Mouse (Mus musculus) neural tube, embryonic 11.5 days (tissue): ENCODE results near the gene Rcbtb2. TPM values are rescaled to one million over a fixed set of nuclear protein-coding genes. Genes with fewer than 3 reads are reported as not detected.

Experiments used
- ATAC-seq: fragments of 200-750 bp; cut with Nextera tagmentation; 2 replicates; pipeline ENCODE4 v1.8.0; 2017; ENCODE audit warnings: moderate number of reproducible peaks, mild to moderate bottlenecking, moderate TSS enrichment, moderate library complexity; ENCODE audit not compliant: insufficient read depth, low FRiP score, low TSS enrichment
- DNase-seq: peaks from one replicate; pipeline ENCODE4 v3.0.0-alpha.2; 2015; ENCODE audit warnings: low spot score
- H3K27ac ChIP-seq: fragments of 300-500 bp; sonication (generic); 2 replicates; pipeline ENCODE4 v1.5.1; 2014; ENCODE audit warnings: low read depth, mild to moderate bottlenecking, low read length
- H3K27me3 ChIP-seq: fragments of 300-500 bp; sonication (generic); 2 replicates; pipeline ENCODE4 v1.6.1; 2014; ENCODE audit warnings: mild to moderate bottlenecking, low read length, mixed read lengths; ENCODE audit not compliant: control insufficient read depth, insufficient read depth
- H3K36me3 ChIP-seq: fragments of 300-500 bp; sonication (generic); 2 replicates; pipeline ENCODE4 v1.6.1; 2014; ENCODE audit warnings: mild to moderate bottlenecking, low read length, moderate library complexity, mixed read lengths; ENCODE audit not compliant: control insufficient read depth, insufficient read depth
- H3K4me1 ChIP-seq: fragments of 300-500 bp; sonication (generic); 2 replicates; pipeline ENCODE4 v1.6.1; 2014; ENCODE audit warnings: low read length, mixed read lengths; ENCODE audit not compliant: control insufficient read depth, insufficient read depth
- H3K4me2 ChIP-seq: fragments of 300-500 bp; sonication (generic); 2 replicates; pipeline ENCODE4 v1.6.1; 2014; ENCODE audit warnings: low read depth, mild to moderate bottlenecking, moderate library complexity
- H3K4me3 ChIP-seq: fragments of 300-500 bp; sonication (generic); 2 replicates; pipeline ENCODE4 v1.5.1; 2014; ENCODE audit warnings: low read depth, low read length
- H3K9ac ChIP-seq: fragments of 300-500 bp; sonication (generic); 2 replicates; pipeline ENCODE4 v1.6.1; 2014; ENCODE audit warnings: mild to moderate bottlenecking, low read length
- H3K9me3 ChIP-seq: fragments of 300-500 bp; sonication (generic); 2 replicates; pipeline ENCODE4 v1.6.1; 2016; ENCODE audit warnings: low read length; ENCODE audit not compliant: control insufficient read depth
- WGBS: fragments of 180-500 bp; shearing (Covaris S2); extraction: QIAGEN DNeasy Blood & Tissue Kit; methylation state at CpG from one replicate; pipeline ENCODE4 v1.1.7; 2014; 5-methylcytosine and 5-hydroxymethylcytosine counted together
- polyA plus RNA-seq: library from polyadenylated mRNA; unstranded; fragments of >200 nt; fragmentation: Nextera tagmentation; extraction: Ambion mirVana; gene quantifications from 2 replicates; pipeline ENCODE4 v1.2.1, GENCODE M21; 2014

Gene Rcbtb2
- polyA plus RNA-seq, 1 experiment from 2014 or later = 167 TPM

DNA sequence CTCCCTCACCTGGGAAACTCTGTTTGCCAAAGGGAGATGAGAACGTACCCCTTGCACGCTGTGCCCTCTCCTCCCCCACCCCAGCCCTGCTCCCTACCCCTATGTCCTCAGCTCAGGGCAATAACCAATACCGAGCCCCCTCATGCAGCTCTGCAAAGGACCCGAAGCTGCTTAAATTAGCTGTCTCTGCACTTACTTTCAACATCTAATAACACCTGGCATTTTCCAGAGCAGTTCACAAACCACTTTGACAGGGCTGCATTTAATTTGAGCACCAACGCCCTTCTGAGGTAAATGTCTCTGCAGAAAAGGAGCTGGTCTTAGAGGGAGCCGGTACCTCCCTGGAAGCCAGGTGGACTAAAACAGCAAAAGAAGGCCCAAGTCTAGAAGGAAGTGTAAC, 3.4 kb upstream of the Rcbtb2 start:
- Histone ChIP-seq H3K27ac (no peak overlapping the region), H3K4me1 (no peaks in the 10 kb centered on the region), H3K4me2 (no peak overlapping the region), H3K9ac (no peak overlapping the region), H3K27me3 (no peaks in the 10 kb centered on the region), H3K36me3 (no peaks in the 10 kb centered on the region), H3K4me3 (no peak overlapping the region), H3K9me3 (no peaks in the 10 kb centered on the region)
- ATAC-seq (no peak), DNase-seq (no peak)
- 35% methylated on average over 6 of the region's 6 CpGs for WGBS

DNA sequence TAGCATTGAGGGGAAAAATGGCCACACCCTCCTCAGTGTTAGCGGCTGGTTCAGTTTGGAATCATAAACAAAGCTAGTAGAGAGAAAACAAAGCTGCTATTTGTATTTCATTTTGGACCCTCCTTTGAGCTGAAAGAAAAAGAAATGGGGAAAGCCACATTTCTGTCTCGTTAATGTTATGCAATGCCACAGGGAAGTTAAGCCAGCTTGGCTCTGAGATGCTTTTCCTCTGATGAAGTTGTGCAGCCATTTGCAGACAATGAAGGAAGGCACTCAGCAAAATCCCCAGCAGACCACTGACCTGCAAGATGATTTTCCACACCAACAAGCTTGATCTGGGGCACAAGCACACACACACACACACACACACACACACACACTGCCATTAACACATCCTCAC, 2.9 kb upstream of the Rcbtb2 start:
- Histone ChIP-seq H3K9ac (no peak overlapping the region), H3K4me1 (no peaks in the 10 kb centered on the region), H3K9me3 (no peaks in the 10 kb centered on the region), H3K27ac (no peak overlapping the region), H3K36me3 (no peaks in the 10 kb centered on the region), H3K4me2 (no peak overlapping the region), H3K27me3 (no peaks in the 10 kb centered on the region), H3K4me3 (no peak overlapping the region)
- ATAC-seq (no peak), DNase-seq (no peak)
- WGBS = 73% methylated on average over 2 of the region's 2 CpGs

DNA sequence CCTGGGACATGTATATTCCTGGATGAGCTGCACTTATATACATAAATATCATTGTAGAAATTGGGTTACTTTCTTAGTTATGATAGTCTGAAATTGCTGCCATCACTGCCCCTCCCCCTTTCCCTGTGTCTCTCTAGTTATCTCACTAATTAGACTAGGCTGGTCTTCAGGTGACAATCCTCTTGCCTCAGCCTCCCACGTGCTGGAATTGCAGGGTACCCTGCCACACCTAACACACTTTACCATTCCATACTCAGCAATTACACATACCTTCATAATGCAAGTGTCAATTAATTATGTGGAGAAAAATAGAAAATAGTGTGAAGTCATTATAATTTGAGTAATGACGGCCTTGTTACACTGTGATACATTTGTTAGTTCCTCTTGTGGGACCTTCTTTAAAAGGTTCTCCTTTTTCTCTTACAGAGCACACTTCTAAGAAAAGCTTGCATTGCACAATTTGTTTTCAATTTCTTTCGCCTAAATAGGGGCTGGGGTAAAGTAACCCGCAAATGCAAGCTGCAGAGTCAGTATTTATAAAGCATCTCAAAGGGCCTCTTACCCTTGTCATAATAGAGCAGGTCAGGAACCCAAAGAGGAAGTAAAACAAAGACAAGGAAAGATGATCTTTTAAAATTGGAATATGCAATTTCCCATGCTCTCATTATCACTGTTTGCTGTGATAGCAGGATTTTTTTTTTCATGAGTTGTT, 470 bp upstream of the Rcbtb2 start:
- H3K4me2 ChIP-seq = no peak overlapping the region
- no peaks in the 10 kb centered on the region for H3K27me3 ChIP-seq
- no peaks in the 10 kb centered on the region for H3K36me3 ChIP-seq
- H3K4me1 ChIP-seq = no peaks in the 10 kb centered on the region
- no peak overlapping the region for H3K4me3 ChIP-seq
- DNase-seq = no peak
- no peak for ATAC-seq
- H3K27ac ChIP-seq = no peak overlapping the region
- no peaks in the 10 kb centered on the region for H3K9me3 ChIP-seq
- WGBS = 72% methylated on average over 4 of the region's 4 CpGs
- H3K9ac ChIP-seq = no peak overlapping the region

- Histone ChIP-seq H3K36me3 (no peaks in the 10 kb centered on the region), H3K27me3 (no peaks in the 10 kb centered on the region), H3K4me2 (no peak overlapping the region), H3K27ac (no peak overlapping the region), H3K4me3 (no peak overlapping the region), H3K4me1 (no peaks in the 10 kb centered on the region), H3K9me3 (no peaks in the 10 kb centered on the region), H3K9ac (no peak overlapping the region)
- 93% methylated on average over 9 of the region's 9 CpGs for WGBS
- DNase-seq = no peak
- ATAC-seq = no peak
Observed at GRCm38 (mm10) chr14:73123381-73123780, 544 bp downstream of the Rcbtb2 start.

- no peaks in the 10 kb centered on the region for H3K4me1 ChIP-seq
- ATAC-seq = no peak
Observed at GRCm38 (mm10) chr14:73123786-73124185, 949 bp downstream of the Rcbtb2 start.

GRCm38 (mm10) chr14:73130519-73130918, 7.7 kb downstream of the Rcbtb2 start:
- H3K9me3 ChIP-seq = no peaks in the 10 kb centered on the region
- H3K4me2 ChIP-seq = no peak overlapping the region
- H3K9ac ChIP-seq = no peak overlapping the region
- no peaks in the 10 kb centered on the region for H3K4me1 ChIP-seq
- no peaks in the 10 kb centered on the region for H3K36me3 ChIP-seq
- DNase-seq (no peak), ATAC-seq (no peak)
- WGBS = 53% methylated on average over 5 of the region's 5 CpGs
- H3K27me3 ChIP-seq = no peaks in the 10 kb centered on the region
- no peak overlapping the region for H3K27ac ChIP-seq
- H3K4me3 ChIP-seq = no peak overlapping the region

More at GRCm38 (mm10) chr14:73123786-73124185, 949 bp downstream of the Rcbtb2 start:
- H3K9me3 ChIP-seq = no peaks in the 10 kb centered on the region
- H3K9ac ChIP-seq = no peak overlapping the region
- no peaks in the 10 kb centered on the region for H3K36me3 ChIP-seq
- H3K4me2 ChIP-seq = no peak overlapping the region
- no peak overlapping the region for H3K27ac ChIP-seq
- no peak overlapping the region for H3K4me3 ChIP-seq
- no peaks in the 10 kb centered on the region for H3K27me3 ChIP-seq
- no peak for DNase-seq
- 83% methylated on average over 9 of the region's 9 CpGs for WGBS

DNA sequence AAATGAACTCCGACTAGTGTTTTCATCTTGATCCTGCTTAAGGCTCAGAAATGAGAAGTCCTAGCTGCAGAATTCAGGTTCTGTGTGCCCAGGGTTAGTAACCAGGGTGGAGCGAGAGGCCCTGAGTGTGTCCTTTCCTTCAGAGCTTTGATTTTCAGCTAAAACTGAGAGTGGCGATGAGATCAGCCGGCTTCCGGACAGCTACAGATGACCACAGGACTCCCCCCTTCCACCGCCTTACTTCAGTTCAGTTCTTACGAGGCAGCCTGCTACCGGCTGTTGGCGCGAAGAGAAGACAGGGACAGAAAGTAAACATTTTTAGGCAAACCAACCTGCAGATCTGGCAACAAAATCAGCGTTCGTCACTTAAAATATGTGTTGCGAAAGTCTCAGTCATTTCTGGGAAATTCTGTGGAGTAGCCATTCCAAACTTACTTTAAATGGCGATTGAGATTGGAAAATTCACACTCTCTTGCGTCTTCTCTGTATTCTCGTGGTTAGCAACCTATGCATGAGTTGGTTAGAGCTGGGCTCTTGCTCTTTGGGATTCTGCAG, 9.1 kb downstream of the Rcbtb2 start:
- WGBS = 92% methylated on average over 16 of the region's 16 CpGs
- Histone ChIP-seq H3K36me3 (no peaks in the 10 kb centered on the region), H3K4me2 (no peak overlapping the region), H3K4me3 (no peak overlapping the region), H3K4me1 (no peaks in the 10 kb centered on the region), H3K27me3 (no peaks in the 10 kb centered on the region), H3K9ac (no peak overlapping the region), H3K9me3 (no peaks in the 10 kb centered on the region), H3K27ac (no peak overlapping the region)
- DNase-seq (no peak), ATAC-seq (no peak)

GRCm38 (mm10) chr14:73132731-73133130, 9.9 kb downstream of the Rcbtb2 start:
- no peak for ATAC-seq

GRCm38 (mm10) chr14:73137234-73137633, 14.4 kb downstream of the Rcbtb2 start:
- DNase-seq (no peak), ATAC-seq (no peak)
- no peak overlapping the region for H3K27ac ChIP-seq
- H3K4me2 ChIP-seq = no peak overlapping the region
- H3K9me3 ChIP-seq = no peaks in the 10 kb centered on the region
- no peak overlapping the region for H3K4me3 ChIP-seq
- H3K9ac ChIP-seq = no peak overlapping the region
- no peaks in the 10 kb centered on the region for H3K36me3 ChIP-seq
- WGBS = 81% methylated on average over 5 of the region's 5 CpGs
- no peaks in the 10 kb centered on the region for H3K27me3 ChIP-seq
- H3K4me1 ChIP-seq = no peaks in the 10 kb centered on the region

More at GRCm38 (mm10) chr14:73132731-73133130, 9.9 kb downstream of the Rcbtb2 start:
- H3K9me3 ChIP-seq = no peaks in the 10 kb centered on the region
- H3K4me3 ChIP-seq = no peak overlapping the region
- no peaks in the 10 kb centered on the region for H3K36me3 ChIP-seq
- H3K9ac ChIP-seq = no peak overlapping the region
- H3K27me3 ChIP-seq = no peaks in the 10 kb centered on the region
- WGBS = 77% methylated on average over 4 of the region's 4 CpGs
- no peak overlapping the region for H3K27ac ChIP-seq
- DNase-seq = no peak
- no peaks in the 10 kb centered on the region for H3K4me1 ChIP-seq
- no peak overlapping the region for H3K4me2 ChIP-seq
